Mouse (Mus musculus) gastrocnemius, postnatal 25 days (tissue): ENCODE data around the gene Osbpl6. TPM values are rescaled to one million over a fixed set of nuclear protein-coding genes. Genes with fewer than 3 reads are reported as not detected.

Source experiments
- DNase-seq: peaks from one replicate; pipeline ENCODE4 v3.0.0; 2022
- microRNA-seq, 2 experiments: library from miRNA; unstranded; fragments of <30 nt; microRNA quantifications; one replicate each; pipeline ENCODE4 v1.2.0; 2021; ENCODE audit warnings: borderline replicate concordance in 2 of 2
- total RNA-seq, 2 experiments: library from RNA; stranded (reverse); gene quantifications; 1 replicate in 1 of 2; 2 replicates in 1 of 2; pipeline ENCODE4 v1.2.3; 2021

The Osbpl6 gene
- total RNA-seq, 2 experiments from 2014 or later: 31.9 to 35.8 TPM

GRCm38 (mm10) chr2:76648666-76649141 is 242.4 kb downstream of the Osbpl6 start:
- no peak for DNase-seq

Small RNA genes within 50 kb of the gene (microRNA-seq; reads per million reads assigned to microRNA genes)
- 0 reads per million in 2 experiments for gene Gm23164

Other genes with a start within 250 kb of the Osbpl6 start
- under 1 TPM in 1 of 2 experiments, not detected in 1; 0.08 TPM for gene Pde11a, start 67.7 kb upstream of the Osbpl6 start, total RNA-seq
- not detected for gene Cyct, start 46.1 kb upstream of the Osbpl6 start, total RNA-seq
- 10 to 100 TPM in 1 of 2 experiments, 1 to 10 TPM in 1; 9.9 to 11.5 TPM for gene Rbm45, start 36.5 kb upstream of the Osbpl6 start, total RNA-seq
- gene Prkra, start 241.5 kb downstream of the Osbpl6 start, total RNA-seq: 1 to 10 TPM; 4.6 to 5.4 TPM
- not detected for gene Pjvk, start 242.0 kb downstream of the Osbpl6 start, total RNA-seq